Mouse (Mus musculus) kidney, embryonic 14.5 days (tissue): Measurements from ENCODE around the gene Ubr4. TPM values are rescaled to one million over a fixed set of nuclear protein-coding genes. Genes with fewer than 3 reads are reported as not detected.

Experiments used
- ATAC-seq: fragments of 200-750 bp; cut with Nextera tagmentation; 2 replicates; pipeline ENCODE4 v1.8.0; 2017; ENCODE audit warnings: moderate number of reproducible peaks, mild to moderate bottlenecking, moderate TSS enrichment, moderate library complexity; ENCODE audit not compliant: low FRiP score, low TSS enrichment
- H3K27ac ChIP-seq: fragments of 300-500 bp; sonication (generic); 2 replicates; pipeline ENCODE4 v1.5.1; 2014; ENCODE audit warnings: low read depth, mild to moderate bottlenecking, low read length, moderate library complexity, mixed read lengths
- H3K27me3 ChIP-seq: fragments of 300-500 bp; sonication (generic); 2 replicates; pipeline ENCODE4 v1.6.1; 2014; ENCODE audit warnings: mild to moderate bottlenecking, low read length; ENCODE audit not compliant: control insufficient read depth, insufficient read depth
- H3K36me3 ChIP-seq: fragments of 300-500 bp; sonication (generic); 2 replicates; pipeline ENCODE4 v1.6.1; 2014; ENCODE audit warnings: low read length, mixed read lengths; ENCODE audit not compliant: control insufficient read depth, insufficient read depth
- H3K4me1 ChIP-seq: fragments of 300-500 bp; sonication (generic); 2 replicates; pipeline ENCODE4 v1.6.1; 2014; ENCODE audit warnings: low read length, mixed read lengths; ENCODE audit not compliant: control insufficient read depth, insufficient read depth
- H3K4me2 ChIP-seq: fragments of 300-500 bp; sonication (generic); replicated peaks from 2 replicates; pipeline ENCODE4 v1.6.1; 2014; ENCODE audit warnings: low read depth, mild to moderate bottlenecking, low read length
- H3K4me3 ChIP-seq: fragments of 300-500 bp; sonication (generic); 2 replicates; pipeline ENCODE4 v1.5.1; 2014; ENCODE audit warnings: mild to moderate bottlenecking, low read length
- H3K9ac ChIP-seq: fragments of 300-500 bp; sonication (generic); 2 replicates; pipeline ENCODE4 v1.6.1; 2014; ENCODE audit warnings: low read depth, mild to moderate bottlenecking, low read length, moderate library complexity
- H3K9me3 ChIP-seq: fragments of 300-500 bp; sonication (generic); 2 replicates; pipeline ENCODE4 v1.6.1; 2016; ENCODE audit warnings: low read length; ENCODE audit not compliant: control insufficient read depth
- WGBS: fragments of 180-500 bp; shearing (Covaris S2); extraction: QIAGEN DNeasy Blood & Tissue Kit; methylation state at CpG from one replicate; pipeline ENCODE4 v1.1.7; 2014; 5-methylcytosine and 5-hydroxymethylcytosine counted together
- polyA plus RNA-seq: library from polyadenylated mRNA; unstranded; fragments of >200 nt; fragmentation: Nextera tagmentation; extraction: Ambion mirVana; gene quantifications from 2 replicates; pipeline ENCODE4 v1.2.1, GENCODE M21; 2014

Gene Ubr4
- polyA plus RNA-seq, 1 experiment from 2014 or later: 88.6 TPM

DNA sequence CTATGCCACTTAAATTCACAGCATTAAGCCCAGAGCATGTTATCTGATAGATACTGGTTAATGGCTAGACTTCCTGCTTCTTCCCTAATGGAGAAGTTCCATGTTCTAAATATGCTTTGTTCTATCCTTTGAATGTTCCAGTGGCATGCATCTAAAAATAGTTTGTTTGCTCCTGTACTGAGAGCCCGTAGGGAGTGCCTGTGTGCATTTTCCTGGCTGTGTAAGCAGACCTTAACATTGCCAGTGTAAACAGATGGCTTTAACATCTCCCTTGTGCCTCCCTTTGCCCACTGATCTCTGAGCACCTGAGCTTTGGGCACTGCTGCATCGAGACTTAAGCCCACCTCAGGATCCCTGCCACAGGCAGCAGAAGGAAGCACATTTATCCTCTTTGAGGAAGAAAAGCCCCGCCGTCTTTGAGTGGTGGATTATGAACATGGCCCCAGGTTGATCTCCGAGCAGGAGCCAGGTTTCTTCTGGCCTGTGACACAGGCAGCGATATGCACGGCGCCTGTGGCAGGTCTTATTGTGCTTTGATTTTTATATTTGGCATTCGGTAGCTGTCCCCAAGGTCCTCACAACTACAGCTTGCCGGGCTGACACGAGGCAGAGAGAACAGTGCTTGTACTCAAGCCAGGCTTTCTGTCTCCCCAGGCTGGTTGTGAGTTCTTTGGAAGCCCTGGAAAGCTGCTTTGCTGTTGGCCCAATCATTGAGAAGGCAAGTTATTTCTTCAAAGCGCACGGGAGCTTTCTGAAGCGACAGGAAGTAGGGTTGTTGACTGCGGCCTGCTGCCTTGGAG, 80.8 kb downstream of the Ubr4 start:
- Histone ChIP-seq H3K27ac (peak overlapping the region; percentile 17; the same call in 1 of the 2 replicates), H3K4me1 (no peaks in the 10 kb centered on the region), H3K27me3 (no peaks in the 10 kb centered on the region), H3K36me3 (peaks cover 100% of the 10 kb centered on the region), H3K4me3 (no peak overlapping the region), H3K9ac (no peak overlapping the region), H3K4me2 (no peak overlapping the region), H3K9me3 (no peaks in the 10 kb centered on the region)
- no peak for ATAC-seq
- 88% methylated on average over 15 of the region's 15 CpGs for WGBS

DNA sequence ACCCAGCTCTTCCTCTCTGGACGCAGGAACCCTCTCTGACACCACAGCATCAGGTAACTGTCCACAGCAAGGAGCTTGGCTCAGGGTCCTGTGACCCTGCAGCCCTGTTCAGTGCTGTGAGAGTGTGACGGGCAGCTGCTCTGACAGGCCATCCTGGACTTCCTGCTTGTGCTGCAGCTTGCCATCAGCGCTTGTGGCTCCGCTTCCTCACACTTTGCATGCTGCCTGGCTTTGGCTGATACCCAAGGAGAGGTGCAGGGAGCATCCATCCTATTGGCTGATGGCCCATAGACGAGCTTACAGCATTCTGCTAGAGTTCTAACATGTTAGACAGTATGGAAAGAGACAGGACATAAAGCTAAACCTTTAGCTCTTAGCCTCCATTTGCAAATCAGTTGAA, 88.8 kb downstream of the Ubr4 start:
- ATAC-seq: no peak
- H3K27ac ChIP-seq: no peak overlapping the region
- H3K9me3 ChIP-seq: no peaks in the 10 kb centered on the region
- H3K9ac ChIP-seq: no peak overlapping the region
- H3K4me1 ChIP-seq: no peaks in the 10 kb centered on the region
- H3K4me3 ChIP-seq: no peak overlapping the region
- 92% methylated on average over 5 of the region's 5 CpGs for WGBS
- H3K27me3 ChIP-seq: no peaks in the 10 kb centered on the region
- peaks cover 95% of the 10 kb centered on the region for H3K36me3 ChIP-seq
- H3K4me2 ChIP-seq: no peak overlapping the region

DNA sequence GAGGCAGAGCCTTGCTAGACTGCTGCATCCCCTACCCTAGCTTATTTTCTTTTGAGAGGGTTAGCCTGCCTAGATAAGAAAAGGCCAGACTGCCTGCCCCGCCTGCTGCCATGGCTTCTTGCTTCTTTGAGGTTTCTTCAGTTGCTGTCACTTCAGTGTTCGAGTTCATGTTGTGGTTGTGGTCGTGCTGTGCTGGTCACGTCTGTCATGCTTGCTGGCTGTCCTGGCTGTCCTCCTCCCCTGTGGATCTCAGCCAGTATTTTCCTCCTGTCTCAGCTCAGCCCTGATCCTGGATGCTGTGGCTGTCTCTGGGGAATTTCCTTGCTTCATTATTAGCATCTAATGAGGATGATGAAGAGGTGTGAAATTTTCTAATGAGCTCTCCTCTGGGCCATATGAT, 89.4 kb downstream of the Ubr4 start:
- H3K4me3 ChIP-seq: no peak overlapping the region
- no peak for ATAC-seq
- 90% methylated on average over 4 of the region's 4 CpGs for WGBS
- H3K9ac ChIP-seq: no peak overlapping the region
- H3K4me1 ChIP-seq: no peaks in the 10 kb centered on the region
- no peaks in the 10 kb centered on the region for H3K27me3 ChIP-seq
- H3K4me2 ChIP-seq: no peak overlapping the region
- H3K27ac ChIP-seq: no peak overlapping the region
- H3K9me3 ChIP-seq: no peaks in the 10 kb centered on the region
- peaks cover 95% of the 10 kb centered on the region for H3K36me3 ChIP-seq

DNA sequence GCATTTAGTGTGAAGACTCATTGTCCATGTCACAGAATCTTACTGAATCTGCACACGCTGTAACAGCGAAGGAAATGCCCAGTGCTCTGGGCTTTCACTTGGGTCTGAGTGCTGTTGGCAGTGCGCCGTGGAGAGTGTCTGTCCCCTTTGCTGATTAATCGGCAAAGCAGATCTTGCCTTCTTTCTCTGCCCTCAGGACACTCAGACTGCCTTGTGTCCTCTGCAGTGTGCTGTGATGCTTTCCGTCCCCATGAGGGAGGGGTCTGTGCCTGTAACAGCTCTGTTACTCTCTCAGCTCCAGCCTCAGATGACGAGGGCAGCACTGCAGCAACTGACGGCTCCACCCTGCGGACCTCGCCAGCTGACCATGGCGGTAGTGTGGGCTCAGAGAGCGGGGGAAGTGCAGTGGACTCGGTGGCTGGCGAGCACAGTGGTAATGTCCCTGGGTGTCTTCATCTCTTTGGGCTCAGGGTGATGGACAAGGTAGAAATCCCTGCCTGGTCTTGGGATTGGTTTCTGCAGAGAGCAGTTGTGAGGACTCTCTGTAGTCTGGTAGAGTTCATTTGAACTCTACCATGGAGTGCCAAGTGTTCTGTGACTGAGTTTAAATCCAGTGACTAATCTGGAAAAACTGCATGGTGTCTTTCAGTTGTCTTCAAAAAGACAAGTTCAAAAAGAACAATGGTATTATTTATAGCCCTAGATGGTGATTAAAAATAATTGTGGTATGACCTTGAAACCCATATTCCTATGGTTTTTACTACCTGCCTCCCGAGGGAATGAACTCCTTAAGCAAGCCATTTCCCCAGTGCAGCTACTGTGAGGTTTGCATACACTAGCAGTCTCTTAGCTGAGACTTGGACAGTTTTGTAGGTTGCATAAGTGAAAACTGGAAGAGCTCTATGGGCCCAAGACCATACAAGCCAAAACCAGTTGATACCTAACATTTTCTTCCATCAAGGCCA, 90.3 kb downstream of the Ubr4 start:
- no peaks in the 10 kb centered on the region for H3K4me1 ChIP-seq
- no peak overlapping the region for H3K4me3 ChIP-seq
- H3K36me3 ChIP-seq: peaks cover 94% of the 10 kb centered on the region
- no peaks in the 10 kb centered on the region for H3K9me3 ChIP-seq
- H3K9ac ChIP-seq: no peak overlapping the region
- H3K27ac ChIP-seq: no peak overlapping the region
- WGBS: 88% methylated on average over 15 of the region's 15 CpGs
- H3K27me3 ChIP-seq: no peaks in the 10 kb centered on the region
- no peak for ATAC-seq
- no peak overlapping the region for H3K4me2 ChIP-seq

DNA sequence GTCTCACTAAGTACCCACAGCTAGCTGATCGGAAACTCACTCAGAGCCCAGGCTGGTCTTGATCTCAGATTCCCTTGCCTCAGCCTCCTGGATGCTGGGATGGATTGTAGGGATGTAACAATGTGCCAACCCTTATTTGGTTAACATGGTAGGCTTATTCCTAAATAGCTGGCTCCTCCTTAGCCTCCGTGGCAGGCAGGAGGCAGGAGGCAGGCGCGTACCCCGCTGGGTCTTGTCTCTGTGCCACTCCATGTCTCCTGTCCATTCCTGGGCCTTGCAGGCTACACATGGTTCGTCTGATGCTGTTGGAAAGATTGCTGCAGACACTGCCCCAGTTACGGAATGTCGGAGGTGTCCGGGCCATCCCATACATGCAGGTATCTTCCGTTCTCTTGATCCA, 91.9 kb downstream of the Ubr4 start:
- 95% methylated on average over 10 of the region's 10 CpGs for WGBS
- H3K27ac ChIP-seq: no peak overlapping the region
- no peak for ATAC-seq
- peaks cover 94% of the 10 kb centered on the region for H3K36me3 ChIP-seq
- H3K4me2 ChIP-seq: no peak overlapping the region
- no peaks in the 10 kb centered on the region for H3K4me1 ChIP-seq
- H3K9ac ChIP-seq: no peak overlapping the region
- H3K9me3 ChIP-seq: no peaks in the 10 kb centered on the region
- no peak overlapping the region for H3K4me3 ChIP-seq
- no peaks in the 10 kb centered on the region for H3K27me3 ChIP-seq

DNA sequence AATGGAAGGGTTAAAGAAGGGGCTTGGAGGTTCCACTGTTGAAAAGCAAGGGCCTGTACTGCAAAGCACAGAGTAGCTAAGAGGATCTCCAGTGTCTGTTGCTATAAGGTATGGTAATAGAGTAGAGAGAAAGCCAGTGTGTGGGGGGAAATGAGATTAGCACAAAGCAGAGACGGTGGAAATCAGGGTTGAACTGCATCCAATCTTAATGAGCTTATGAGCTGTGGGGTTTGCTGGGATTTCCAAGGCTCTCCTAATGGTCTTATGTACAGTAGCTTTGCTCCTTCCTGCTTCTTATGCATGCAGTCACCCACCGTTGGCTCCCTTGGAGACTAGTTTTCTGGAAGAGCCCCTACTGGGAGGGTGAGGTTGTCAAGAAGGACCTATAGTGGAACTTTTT, 93.8 kb downstream of the Ubr4 start:
- ATAC-seq: no peak
- WGBS: 93% methylated on average over 2 of the region's 2 CpGs

DNA sequence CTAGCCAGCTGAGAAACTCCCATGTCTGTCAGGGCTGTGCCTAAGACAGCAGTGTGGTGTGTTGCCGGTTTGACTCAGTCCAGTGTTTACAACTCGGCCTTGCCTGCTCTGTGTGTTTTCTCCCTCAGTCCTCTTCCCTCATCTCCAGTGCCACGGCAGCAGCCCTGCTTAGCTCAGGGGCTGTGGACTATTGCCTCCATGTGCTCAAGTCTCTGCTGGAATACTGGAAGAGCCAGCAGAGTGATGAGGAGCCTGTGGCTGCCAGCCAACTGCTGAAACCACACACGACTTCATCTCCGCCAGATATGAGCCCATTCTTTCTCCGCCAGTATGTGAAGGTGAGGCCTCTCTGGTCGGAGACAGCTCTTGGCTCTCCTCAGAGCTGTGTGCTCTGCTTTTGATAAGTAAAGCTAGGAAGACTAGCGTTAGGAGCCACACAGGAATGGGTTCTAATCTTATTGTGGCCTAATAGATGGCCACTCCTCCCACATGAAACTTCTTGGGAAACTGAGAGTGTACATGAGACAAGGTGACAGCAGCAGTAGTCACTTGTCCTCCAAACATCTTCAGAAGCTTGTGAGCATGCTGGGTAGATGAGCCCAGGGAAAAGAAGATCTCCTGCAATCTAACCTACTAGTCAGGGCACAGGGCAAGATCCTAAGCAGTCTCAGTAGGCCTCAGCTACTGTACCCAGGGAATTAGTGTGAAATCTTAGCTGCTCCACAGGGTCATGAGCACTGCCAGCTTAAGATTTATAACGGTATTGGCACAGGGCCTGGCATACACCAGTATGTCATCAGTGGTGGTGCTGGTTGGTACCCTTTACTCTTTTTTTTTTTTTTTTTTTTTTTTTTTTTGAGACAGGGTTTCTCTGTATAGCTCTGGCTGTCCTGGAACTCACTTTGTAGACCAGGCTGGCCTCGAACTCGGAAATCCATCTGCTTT, 94.6 kb downstream of the Ubr4 start:
- WGBS: 92% methylated on average over 11 of the region's 11 CpGs

More for the DNA sequence above, 93.8 kb downstream of the Ubr4 start:
- Histone ChIP-seq H3K9me3 (no peaks in the 10 kb centered on the region), H3K27ac (no peak overlapping the region), H3K36me3 (peaks cover 94% of the 10 kb centered on the region), H3K4me3 (no peak overlapping the region), H3K4me1 (no peaks in the 10 kb centered on the region), H3K27me3 (no peaks in the 10 kb centered on the region), H3K9ac (no peak overlapping the region), H3K4me2 (no peak overlapping the region)

DNA sequence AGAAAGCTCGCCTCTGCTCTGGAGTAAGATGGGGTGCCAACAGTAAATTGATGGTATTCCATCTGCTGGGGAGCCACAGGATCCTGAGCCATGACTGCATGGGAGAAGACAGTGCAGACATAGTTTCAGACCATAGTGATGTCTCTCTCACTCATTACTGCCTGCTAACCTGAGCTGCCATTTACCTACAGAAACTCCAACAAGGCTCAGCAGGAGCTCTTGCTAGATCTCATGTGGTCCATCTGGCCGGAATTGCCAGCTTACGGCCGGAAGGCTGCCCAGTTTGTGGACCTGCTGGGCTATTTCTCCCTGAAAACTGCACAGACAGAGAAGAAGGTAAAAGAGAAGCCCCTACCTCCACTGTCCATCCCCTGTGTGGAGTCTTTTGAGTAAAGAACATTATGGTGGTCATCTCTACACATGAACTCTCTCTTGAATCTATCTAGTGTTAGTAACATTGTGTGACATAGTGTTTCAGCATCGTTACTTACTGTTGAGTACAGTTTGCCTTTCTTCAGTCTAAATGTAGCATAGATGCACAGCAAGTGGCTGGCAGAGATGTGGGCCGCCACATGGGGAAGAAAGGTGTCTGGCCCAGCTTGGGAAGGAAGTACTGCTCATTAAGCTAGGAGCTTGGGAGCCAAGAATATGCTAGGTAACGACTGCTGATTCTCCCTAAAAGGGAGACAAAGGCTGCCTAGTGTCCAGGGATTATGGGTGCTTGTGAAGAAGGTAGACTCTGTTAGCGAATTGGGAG, 100.7 kb downstream of the Ubr4 start:
- H3K4me3 ChIP-seq: no peak overlapping the region
- ATAC-seq: no peak
- H3K27me3 ChIP-seq: no peaks in the 10 kb centered on the region
- H3K4me2 ChIP-seq: no peak overlapping the region
- no peaks in the 10 kb centered on the region for H3K4me1 ChIP-seq
- WGBS: 91% methylated on average over 8 of the region's 8 CpGs
- no peak overlapping the region for H3K9ac ChIP-seq
- no peak overlapping the region for H3K27ac ChIP-seq
- no peaks in the 10 kb centered on the region for H3K9me3 ChIP-seq
- peaks cover 100% of the 10 kb centered on the region for H3K36me3 ChIP-seq

More for the DNA sequence above, 94.6 kb downstream of the Ubr4 start:
- no peak overlapping the region for H3K27ac ChIP-seq
- no peak overlapping the region for H3K9ac ChIP-seq
- H3K9me3 ChIP-seq: no peaks in the 10 kb centered on the region
- no peaks in the 10 kb centered on the region for H3K27me3 ChIP-seq
- H3K4me2 ChIP-seq: no peak overlapping the region
- no peaks in the 10 kb centered on the region for H3K4me1 ChIP-seq
- peaks cover 94% of the 10 kb centered on the region for H3K36me3 ChIP-seq
- H3K4me3 ChIP-seq: no peak overlapping the region
- no peak for ATAC-seq
